Mouse (Mus musculus) layer of hippocampus, adult 9-10 months (tissue): Measurements from ENCODE around the gene Ehbp1.
A peak's percentile ranks its signal among the peaks of the same experiment; 100 is the strongest.

Experiments used
- DNase-seq: peaks from one replicate; pipeline ENCODE4 v3.0.0; 2022; ENCODE audit warnings: low spot score

The Ehbp1 gene

GRCm38 (mm10) chr11:22286371-22286872 lies 55.7 kb downstream of the Ehbp1 start:
- DNase-seq = peak; percentile 17

DNA sequence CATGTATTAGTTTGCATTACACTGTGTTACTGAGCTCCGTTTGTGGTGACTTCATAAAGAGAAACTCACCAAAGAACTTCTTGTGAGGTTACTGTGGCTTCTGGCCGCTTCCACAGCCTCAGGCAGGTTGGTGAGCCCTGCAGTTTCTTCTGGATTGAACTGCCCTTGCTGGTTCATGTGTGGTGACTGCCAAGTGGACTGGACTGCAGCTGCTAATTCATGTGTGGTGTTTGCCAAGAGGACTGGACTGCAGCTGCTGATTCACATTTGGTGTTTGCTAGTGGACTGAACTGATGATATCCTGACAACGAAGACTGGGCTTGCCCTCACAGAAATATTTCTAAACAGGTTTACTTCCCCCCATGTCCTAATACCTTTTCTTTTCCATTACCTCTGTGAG lies 65.4 kb downstream of the Ehbp1 start:
- no peak for DNase-seq

GRCm38 (mm10) chr11:22274144-22274543 lies 67.9 kb downstream of the Ehbp1 start:
- DNase-seq = no peak

- DNase-seq = no peak
Measured at GRCm38 (mm10) chr11:22273378-22273777, 68.7 kb downstream of the Ehbp1 start.

DNA sequence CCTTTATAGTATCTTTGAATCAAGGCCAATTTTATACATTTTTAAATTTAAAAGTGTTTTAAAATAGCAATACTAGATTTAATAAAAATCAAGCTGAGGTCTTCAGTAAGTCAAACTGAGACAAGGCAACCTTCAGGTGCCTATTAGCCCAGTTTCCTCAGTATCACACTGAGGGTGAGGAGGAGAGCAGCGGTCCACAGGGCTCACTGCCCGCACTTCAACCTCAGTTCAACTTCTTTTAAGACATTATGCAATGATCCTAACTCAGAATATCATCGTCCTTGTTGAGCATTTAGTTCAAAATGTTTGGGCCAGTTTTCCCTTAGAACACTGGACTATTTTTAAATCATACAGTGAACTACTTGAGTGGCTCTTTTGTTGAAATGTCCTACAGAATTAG lies 70.2 kb downstream of the Ehbp1 start:
- DNase-seq = no peak

DNA sequence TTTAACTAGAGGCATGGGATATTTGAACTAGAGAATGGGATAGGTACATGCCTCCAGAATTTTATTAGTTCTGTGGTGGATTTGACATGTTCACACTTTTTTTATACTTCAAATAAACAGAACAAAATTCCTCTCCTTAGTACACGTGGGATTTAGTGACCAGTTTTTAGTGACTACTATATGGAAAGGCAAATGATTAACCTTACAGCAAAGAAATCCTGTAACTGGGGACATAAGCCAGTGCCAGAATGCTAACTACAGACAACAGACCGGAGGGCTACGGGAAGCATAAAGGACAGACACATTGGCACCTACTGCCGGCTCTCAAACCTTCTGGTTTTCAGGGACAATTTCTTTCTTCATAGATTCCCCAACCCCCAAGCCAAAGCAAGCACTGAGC lies 72.4 kb downstream of the Ehbp1 start:
- DNase-seq = no peak

DNA sequence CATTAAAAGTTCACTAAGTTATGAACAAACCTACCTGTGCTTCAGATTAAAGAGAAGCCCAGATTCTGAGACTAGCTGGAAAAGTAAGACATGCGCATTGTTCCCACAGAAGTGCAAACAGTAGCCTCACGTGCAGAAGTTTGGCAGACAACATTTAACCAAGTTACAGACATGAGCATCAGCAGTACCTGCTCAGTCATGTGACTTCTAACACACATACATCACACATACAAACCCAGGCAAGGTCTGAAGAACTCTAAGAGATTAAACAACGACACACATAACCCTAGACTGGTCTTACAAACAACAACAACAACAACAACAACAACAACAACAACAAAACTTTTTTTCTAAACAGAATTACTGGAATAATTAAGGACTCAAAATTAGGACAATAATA lies 72.9 kb downstream of the Ehbp1 start:
- DNase-seq = no peak

DNA sequence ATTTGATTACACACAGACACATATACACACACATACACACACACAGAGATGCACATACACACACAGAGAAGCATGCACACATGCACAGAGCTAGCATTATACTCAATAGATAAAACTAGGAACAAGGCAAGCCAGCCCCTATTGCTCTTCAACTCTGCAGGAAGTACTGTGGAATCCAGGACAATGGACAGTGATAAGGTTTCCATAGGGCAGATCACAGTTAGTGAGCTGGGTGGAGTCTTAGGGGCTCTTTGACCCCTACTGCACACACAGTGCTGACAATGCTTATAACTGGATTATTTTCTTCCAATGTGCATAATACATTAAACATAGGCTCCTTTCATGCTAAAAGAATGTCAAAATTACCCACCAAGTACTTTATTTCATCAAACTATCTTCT lies 75.1 kb downstream of the Ehbp1 start:
- no peak for DNase-seq

GRCm38 (mm10) chr11:22255418-22255817 lies 86.7 kb downstream of the Ehbp1 start:
- DNase-seq = no peak

- DNase-seq = no peak
Measured at GRCm38 (mm10) chr11:22249363-22249762, 92.7 kb downstream of the Ehbp1 start.

- no peak for DNase-seq
Measured at GRCm38 (mm10) chr11:22247736-22248135, 94.4 kb downstream of the Ehbp1 start.

- no peak for DNase-seq
Measured at GRCm38 (mm10) chr11:22247069-22247468, 95.0 kb downstream of the Ehbp1 start.

DNA sequence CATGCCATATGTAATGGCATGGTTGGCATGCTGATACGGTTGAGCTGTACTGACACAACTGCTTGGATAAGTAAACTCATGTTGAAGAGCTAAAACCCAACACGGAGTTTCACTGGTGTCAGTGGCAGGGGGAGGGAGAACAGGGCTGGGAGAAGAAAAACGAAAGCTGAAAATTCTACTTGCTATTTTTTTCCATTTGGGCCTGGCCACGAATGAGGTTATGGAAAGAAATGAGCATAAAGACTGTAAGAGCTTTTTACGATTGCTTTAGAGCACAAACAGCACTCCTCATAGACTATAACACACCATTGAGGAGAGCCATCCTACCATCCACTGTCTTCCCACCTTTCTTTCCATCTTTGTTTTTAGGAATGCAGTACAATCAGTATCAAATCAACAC lies 106.5 kb downstream of the Ehbp1 start:
- no peak for DNase-seq

DNA sequence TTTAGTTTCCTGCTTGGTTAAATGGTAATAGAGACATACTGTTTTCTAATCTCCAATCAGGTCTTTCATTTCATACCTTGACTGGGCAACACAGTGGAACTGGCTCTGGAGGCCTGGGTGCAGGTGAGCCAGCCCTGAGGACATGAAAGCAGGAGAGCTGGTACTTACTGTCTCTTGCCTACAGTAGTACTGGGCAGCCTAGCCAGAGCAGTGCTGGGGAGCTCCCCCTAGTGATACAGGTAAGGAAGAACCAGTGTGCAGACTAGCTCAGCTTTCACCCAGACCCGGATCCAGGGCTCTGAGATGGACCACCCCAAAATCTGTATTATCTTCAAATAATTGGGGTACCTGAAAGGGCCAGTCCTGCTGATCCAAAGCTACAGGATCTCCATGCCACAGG lies 107.4 kb downstream of the Ehbp1 start:
- no peak for DNase-seq

GRCm38 (mm10) chr11:22230906-22231305 lies 111.2 kb downstream of the Ehbp1 start:
- DNase-seq = no peak

DNA sequence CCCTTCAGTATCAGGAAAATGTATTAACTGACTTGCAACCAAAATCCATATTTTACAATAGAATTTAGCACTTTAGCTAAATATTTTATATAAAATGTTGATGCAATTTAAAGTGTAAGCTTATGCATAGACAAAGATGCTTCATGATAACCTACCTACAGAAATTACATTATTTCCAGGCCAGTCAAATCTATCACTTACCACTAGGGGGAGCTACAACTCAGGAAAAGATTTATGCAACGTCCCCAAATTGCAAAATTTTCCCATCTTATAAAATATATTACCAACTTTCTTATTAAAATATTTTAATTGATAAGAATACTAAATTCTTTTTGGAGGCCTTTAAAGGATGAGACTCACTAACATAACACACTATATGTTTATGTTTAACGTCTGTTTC lies 116.5 kb downstream of the Ehbp1 start:
- DNase-seq = peak; percentile 12

GRCm38 (mm10) chr11:22218222-22218621 lies 123.9 kb downstream of the Ehbp1 start:
- no peak for DNase-seq

DNA sequence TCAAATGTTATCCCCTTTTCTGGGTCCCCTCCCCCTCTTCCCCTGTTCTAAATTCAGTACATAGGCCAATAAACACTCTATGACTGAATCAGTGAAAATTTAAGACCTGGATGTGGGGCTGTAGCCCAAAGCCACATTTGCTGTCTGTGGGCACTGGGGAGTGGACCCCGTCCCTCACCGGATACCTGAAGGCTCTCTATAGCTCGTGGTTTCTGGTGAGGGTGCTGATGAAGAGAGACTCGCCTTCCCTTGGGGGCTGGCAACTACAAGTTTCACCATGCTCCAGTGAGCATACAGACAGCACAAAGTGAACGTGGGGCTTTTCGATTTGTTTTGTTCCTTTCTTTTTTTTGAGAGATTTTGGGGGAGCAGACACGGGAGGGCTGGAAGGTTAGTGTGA lies 125.2 kb downstream of the Ehbp1 start:
- DNase-seq = no peak

DNA sequence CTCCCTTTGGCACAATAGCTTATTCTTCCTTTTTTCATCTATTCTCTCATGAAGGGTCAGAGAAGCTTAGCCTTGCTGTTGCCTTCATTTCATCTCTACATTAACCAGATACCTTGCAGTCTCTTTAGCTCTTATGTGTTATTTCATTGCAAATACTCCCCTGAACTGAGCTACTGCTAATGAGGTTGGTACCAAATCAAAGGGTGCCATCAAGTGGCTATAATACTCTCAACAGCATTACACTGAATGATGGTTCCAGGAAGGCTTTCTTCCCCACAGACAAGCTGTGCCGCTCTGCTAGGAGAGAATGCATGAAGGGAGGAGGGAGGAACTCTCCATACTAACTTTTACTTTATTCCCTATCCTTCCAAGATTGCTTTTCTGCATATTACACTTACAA lies 135.5 kb downstream of the Ehbp1 start:
- peak; percentile 20 for DNase-seq

DNA sequence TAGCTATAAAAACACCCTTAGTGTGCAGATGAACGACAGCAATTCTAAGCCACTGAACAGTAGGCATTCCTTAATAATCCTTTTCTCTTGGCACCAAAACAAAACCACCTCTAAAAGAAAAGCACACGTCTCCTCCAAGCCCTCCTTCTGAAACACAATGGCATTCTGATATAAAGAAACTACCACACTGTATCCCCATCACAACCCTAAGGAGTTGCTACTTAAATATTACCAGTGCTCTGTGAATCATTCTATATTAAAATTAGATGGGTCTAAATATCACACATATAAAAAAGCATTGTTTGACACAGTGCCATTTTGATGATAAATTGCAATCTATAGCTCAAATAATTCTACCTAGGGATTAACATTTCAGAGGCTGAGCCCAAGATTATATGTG lies 135.9 kb downstream of the Ehbp1 start:
- no peak for DNase-seq

GRCm38 (mm10) chr11:22203413-22203812 lies 138.7 kb downstream of the Ehbp1 start:
- DNase-seq = no peak

- DNase-seq = no peak
Measured at GRCm38 (mm10) chr11:22201125-22201524, 141.0 kb downstream of the Ehbp1 start.

GRCm38 (mm10) chr11:22199881-22200280 lies 142.2 kb downstream of the Ehbp1 start:
- no peak for DNase-seq

- DNase-seq = no peak
Measured at GRCm38 (mm10) chr11:22198406-22198805, 143.7 kb downstream of the Ehbp1 start.

DNA sequence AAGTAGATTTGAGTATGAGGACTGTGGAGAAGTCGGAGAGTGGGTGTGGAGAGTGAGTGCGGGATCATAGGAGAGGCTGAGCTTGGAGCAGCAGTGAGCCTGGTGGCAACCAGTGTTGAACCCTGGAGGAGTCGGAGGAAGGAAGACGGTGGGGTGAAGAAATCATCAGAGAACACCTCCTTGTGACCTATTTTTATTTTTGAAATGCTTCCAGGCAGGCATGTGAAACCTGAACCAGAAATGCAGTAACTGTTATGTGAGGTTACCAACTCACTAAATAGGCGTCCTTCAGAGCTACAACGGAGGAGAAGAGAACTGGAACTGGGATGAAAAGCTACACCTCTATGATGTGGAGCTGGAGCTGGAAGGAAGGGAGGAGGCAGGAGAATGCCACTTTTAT lies 144.2 kb downstream of the Ehbp1 start:
- DNase-seq = no peak
